Mouse (Mus musculus) kidney, embryonic 14.5 days (tissue): ENCODE measurements around the gene Elf5. TPM values are rescaled to one million over a fixed set of nuclear protein-coding genes. Genes with fewer than 3 reads are reported as not detected.
A peak's percentile ranks its signal among the peaks of the same experiment; 100 is the strongest.

ENCODE experiments used
- ATAC-seq: fragments of 200-750 bp; cut with Nextera tagmentation; 2 replicates; pipeline ENCODE4 v1.8.0; 2017; ENCODE audit warnings: moderate number of reproducible peaks, mild to moderate bottlenecking, moderate TSS enrichment, moderate library complexity; ENCODE audit not compliant: low FRiP score, low TSS enrichment
- H3K27ac ChIP-seq: fragments of 300-500 bp; sonication (generic); 2 replicates; pipeline ENCODE4 v1.5.1; 2014; ENCODE audit warnings: low read depth, mild to moderate bottlenecking, low read length, moderate library complexity, mixed read lengths
- H3K27me3 ChIP-seq: fragments of 300-500 bp; sonication (generic); 2 replicates; pipeline ENCODE4 v1.6.1; 2014; ENCODE audit warnings: mild to moderate bottlenecking, low read length; ENCODE audit not compliant: control insufficient read depth, insufficient read depth
- H3K36me3 ChIP-seq: fragments of 300-500 bp; sonication (generic); 2 replicates; pipeline ENCODE4 v1.6.1; 2014; ENCODE audit warnings: low read length, mixed read lengths; ENCODE audit not compliant: control insufficient read depth, insufficient read depth
- H3K4me1 ChIP-seq: fragments of 300-500 bp; sonication (generic); 2 replicates; pipeline ENCODE4 v1.6.1; 2014; ENCODE audit warnings: low read length, mixed read lengths; ENCODE audit not compliant: control insufficient read depth, insufficient read depth
- H3K4me2 ChIP-seq: fragments of 300-500 bp; sonication (generic); replicated peaks from 2 replicates; pipeline ENCODE4 v1.6.1; 2014; ENCODE audit warnings: low read depth, mild to moderate bottlenecking, low read length
- H3K4me3 ChIP-seq: fragments of 300-500 bp; sonication (generic); 2 replicates; pipeline ENCODE4 v1.5.1; 2014; ENCODE audit warnings: mild to moderate bottlenecking, low read length
- H3K9ac ChIP-seq: fragments of 300-500 bp; sonication (generic); 2 replicates; pipeline ENCODE4 v1.6.1; 2014; ENCODE audit warnings: low read depth, mild to moderate bottlenecking, low read length, moderate library complexity
- H3K9me3 ChIP-seq: fragments of 300-500 bp; sonication (generic); 2 replicates; pipeline ENCODE4 v1.6.1; 2016; ENCODE audit warnings: low read length; ENCODE audit not compliant: control insufficient read depth
- WGBS: fragments of 180-500 bp; shearing (Covaris S2); extraction: QIAGEN DNeasy Blood & Tissue Kit; methylation state at CpG from one replicate; pipeline ENCODE4 v1.1.7; 2014; 5-methylcytosine and 5-hydroxymethylcytosine counted together
- polyA plus RNA-seq: library from polyadenylated mRNA; unstranded; fragments of >200 nt; fragmentation: Nextera tagmentation; extraction: Ambion mirVana; gene quantifications from 2 replicates; pipeline ENCODE4 v1.2.1, GENCODE M21; 2014

The Elf5 gene
- polyA plus RNA-seq, 1 experiment from 2014 or later: 2.9 TPM

DNA sequence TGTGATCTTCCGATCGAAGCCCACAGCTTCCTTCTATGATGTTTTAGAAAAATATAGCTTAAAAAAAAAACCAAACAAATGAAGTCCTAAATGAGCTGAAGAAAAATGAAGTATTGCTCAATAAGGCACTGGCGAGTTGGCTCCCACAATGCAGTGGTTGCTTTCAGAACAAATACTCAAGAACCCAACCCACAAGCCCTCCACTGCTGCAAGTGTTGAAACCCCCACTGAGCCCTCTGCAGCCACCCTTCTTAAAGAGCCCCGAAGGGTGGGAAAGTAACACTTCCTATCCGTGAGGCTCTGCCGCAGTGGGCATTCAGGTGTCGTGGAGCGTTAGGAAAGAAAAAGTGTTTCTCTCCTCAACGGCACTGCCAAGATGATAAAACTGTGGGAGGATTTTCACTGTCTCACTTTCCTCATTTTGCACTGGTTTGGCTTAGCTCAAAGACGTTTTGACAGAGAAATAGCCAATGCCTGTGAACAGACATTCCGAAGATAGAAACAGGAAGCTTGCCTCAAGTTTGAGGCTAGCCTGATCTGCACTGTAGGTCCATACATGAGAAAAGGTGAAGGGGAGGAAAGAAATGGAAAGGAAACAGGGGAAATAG, 14.1 kb downstream of the Elf5 start:
- no peak overlapping the region for H3K4me2 ChIP-seq
- H3K36me3 ChIP-seq: no peaks in the 10 kb centered on the region
- no peak for ATAC-seq
- WGBS: 64% methylated on average over 11 of the region's 11 CpGs
- H3K4me1 ChIP-seq: no peaks in the 10 kb centered on the region
- no peak overlapping the region for H3K9ac ChIP-seq
- H3K27me3 ChIP-seq: no peaks in the 10 kb centered on the region
- H3K9me3 ChIP-seq: no peaks in the 10 kb centered on the region
- no peak overlapping the region for H3K4me3 ChIP-seq
- H3K27ac ChIP-seq: no peak overlapping the region

DNA sequence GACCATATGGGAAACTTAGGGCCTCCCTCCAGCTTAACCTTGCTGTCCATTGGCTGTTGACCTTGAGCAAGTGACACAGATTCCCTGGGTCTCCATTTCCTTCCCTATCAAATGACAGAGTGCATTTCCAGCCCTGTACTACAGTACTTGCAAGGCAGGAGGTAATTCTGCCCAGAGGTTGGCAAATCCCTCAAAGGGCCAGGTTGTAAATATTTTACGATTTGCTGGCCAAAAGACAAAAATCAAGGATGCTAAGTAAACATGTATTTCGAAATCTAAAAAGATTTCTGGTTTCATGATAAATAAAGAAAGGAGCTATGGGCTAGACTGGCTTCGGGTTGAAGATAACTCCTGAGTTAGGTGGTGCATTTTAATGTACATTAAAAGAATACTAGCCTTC, 16.9 kb downstream of the Elf5 start:
- Histone ChIP-seq H3K4me2 (no peak overlapping the region), H3K27me3 (no peaks in the 10 kb centered on the region), H3K4me3 (no peak overlapping the region), H3K36me3 (no peaks in the 10 kb centered on the region), H3K9me3 (no peaks in the 10 kb centered on the region), H3K4me1 (no peaks in the 10 kb centered on the region), H3K27ac (no peak overlapping the region), H3K9ac (no peak overlapping the region)
- WGBS: 71% methylated on average over 3 of the region's 3 CpGs
- ATAC-seq: no peak

DNA sequence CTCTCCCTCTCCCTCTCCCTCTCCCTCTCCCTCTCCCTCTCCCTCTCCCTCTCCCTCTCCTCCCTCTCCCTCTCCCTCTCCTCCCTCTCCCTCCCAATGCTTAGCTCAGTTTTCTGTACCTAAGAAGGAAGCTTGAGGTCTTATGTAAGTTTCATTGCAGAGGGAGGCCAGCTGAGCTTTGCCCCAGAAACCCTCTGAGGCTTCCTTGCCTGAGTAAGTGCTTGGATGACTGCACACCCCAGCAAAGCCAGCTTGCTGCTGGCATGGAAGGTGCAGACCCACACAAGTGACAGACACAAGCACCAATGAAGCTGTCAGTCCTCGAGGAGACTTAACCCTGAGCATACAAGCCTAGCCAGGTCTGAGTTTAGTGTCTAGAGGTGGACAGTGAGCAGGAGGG, 19.2 kb downstream of the Elf5 start:
- Histone ChIP-seq H3K27me3 (no peaks in the 10 kb centered on the region), H3K4me2 (no peak overlapping the region), H3K36me3 (no peaks in the 10 kb centered on the region), H3K27ac (no peak overlapping the region), H3K9me3 (no peaks in the 10 kb centered on the region), H3K4me1 (peaks cover 3% of the 10 kb centered on the region; the same call in 1 of the 2 replicates), H3K9ac (no peak overlapping the region), H3K4me3 (no peak overlapping the region)
- 26% methylated on average over 1 of the region's 1 CpGs for WGBS
- no peak for ATAC-seq

DNA sequence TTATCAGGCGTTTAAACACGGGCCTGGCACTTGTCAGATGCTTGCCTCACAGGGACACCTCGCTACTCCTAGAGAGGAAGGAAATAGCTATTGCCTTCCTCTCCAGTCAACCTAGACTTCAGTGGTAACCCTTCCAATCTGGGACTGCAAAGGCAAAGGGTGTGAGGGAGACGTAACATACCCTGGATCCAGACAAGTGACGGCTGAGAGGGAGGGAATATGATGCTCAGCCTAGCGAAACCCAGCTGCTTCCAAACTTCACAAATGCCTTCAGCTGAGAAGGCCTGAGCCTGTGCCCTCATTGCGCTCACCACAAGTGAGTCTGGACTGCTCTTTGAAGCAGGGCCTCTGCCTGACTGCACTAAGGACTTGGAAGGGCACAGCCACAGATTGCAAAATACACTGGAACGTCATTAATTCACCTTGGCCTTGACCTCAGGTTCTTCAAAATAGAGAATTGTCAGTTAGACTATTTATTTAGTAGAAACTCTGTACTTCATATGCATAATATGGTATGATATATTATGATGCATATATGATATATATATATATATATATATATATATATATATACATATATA, 21.3 kb downstream of the Elf5 start:
- Histone ChIP-seq H3K4me1 (peaks cover 20% of the 10 kb centered on the region; the same call in 1 of the 2 replicates), H3K36me3 (no peaks in the 10 kb centered on the region), H3K9ac (no peak overlapping the region), H3K9me3 (no peaks in the 10 kb centered on the region), H3K27ac (no peak overlapping the region), H3K4me3 (no peak overlapping the region), H3K27me3 (no peaks in the 10 kb centered on the region), H3K4me2 (no peak overlapping the region)
- no peak for ATAC-seq
- 44% methylated on average over 8 of the region's 8 CpGs for WGBS

DNA sequence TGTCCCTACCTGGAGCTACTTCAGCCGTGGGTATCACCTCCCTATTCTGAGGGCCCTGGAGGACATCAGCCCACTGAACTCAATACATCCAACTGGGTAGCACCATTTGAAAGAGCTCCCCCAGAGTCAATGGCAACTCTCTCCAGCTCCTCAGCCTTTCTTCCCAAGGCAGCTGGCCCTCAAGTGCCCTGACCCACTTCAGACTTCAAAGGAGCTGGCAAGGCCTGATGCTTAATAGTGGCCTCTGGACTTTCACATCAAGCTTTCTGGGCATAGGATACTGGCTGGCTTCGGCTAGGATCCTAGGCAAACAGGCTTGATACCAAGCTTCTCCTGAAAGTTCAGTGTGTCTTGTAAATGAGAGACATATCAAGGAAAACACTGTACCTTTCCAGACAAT, 23.6 kb downstream of the Elf5 start:
- Histone ChIP-seq H3K9me3 (no peaks in the 10 kb centered on the region), H3K27ac (no peak overlapping the region), H3K36me3 (no peaks in the 10 kb centered on the region), H3K4me3 (no peak overlapping the region), H3K4me2 (no peak overlapping the region), H3K27me3 (no peaks in the 10 kb centered on the region), H3K4me1 (peaks cover 20% of the 10 kb centered on the region; the same call in 1 of the 2 replicates), H3K9ac (no peak overlapping the region)
- no peak for ATAC-seq
- 71% methylated on average over 2 of the region's 2 CpGs for WGBS

DNA sequence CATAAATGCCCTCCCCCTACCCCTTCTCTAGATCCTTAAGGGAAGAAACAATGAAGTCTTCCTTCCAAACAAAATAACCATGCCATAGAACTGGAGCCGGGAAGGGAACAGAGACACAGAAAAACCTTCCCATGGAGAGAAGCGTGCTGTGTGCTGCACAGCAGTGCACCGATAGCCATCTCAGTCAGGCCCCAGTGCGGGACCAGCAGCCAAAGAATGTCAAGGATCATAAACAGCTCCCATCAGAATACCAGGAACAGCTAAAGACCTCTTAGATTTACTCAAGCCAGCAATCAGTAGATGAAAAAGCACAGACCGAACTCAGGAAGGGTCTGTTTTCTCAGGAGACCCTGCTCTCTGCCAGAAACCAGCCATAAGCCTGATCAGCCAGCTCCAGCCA, 25.0 kb downstream of the Elf5 start:
- H3K27ac ChIP-seq: peak overlapping the region; percentile 79
- no peaks in the 10 kb centered on the region for H3K36me3 ChIP-seq
- H3K4me3 ChIP-seq: no peak overlapping the region
- H3K9ac ChIP-seq: no peak overlapping the region
- WGBS: 16% methylated on average over 5 of the region's 5 CpGs
- no peaks in the 10 kb centered on the region for H3K27me3 ChIP-seq
- no peaks in the 10 kb centered on the region for H3K9me3 ChIP-seq
- ATAC-seq: peak; percentile 66
- no peak overlapping the region for H3K4me2 ChIP-seq
- peaks cover 20% of the 10 kb centered on the region; the same call in 1 of the 2 replicates for H3K4me1 ChIP-seq

DNA sequence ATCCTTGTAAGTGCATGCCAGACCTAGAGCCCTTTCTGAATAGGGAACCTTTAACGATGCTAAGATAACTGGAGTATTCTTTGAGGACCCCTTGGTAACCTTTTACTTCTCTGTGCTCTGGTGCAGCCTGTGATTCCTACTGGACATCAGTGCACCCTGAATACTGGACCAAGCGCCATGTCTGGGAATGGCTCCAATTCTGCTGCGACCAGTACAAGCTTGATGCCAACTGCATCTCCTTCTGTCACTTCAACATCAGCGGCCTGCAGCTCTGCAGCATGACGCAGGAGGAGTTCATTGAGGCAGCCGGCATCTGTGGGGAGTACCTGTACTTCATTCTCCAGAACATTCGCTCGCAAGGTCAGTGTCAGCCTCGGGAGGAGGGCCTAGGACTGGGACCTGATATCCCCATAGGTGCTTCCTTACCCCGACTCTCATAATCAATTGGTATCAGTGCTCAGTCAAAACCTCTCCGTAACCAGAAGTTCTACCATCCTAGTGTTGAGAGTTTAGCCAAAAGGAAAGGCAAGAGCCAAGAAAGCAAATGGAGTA, 27.7 kb downstream of the Elf5 start:
- no peak overlapping the region for H3K27ac ChIP-seq
- 93% methylated on average over 11 of the region's 11 CpGs for WGBS
- ATAC-seq: no peak

DNA sequence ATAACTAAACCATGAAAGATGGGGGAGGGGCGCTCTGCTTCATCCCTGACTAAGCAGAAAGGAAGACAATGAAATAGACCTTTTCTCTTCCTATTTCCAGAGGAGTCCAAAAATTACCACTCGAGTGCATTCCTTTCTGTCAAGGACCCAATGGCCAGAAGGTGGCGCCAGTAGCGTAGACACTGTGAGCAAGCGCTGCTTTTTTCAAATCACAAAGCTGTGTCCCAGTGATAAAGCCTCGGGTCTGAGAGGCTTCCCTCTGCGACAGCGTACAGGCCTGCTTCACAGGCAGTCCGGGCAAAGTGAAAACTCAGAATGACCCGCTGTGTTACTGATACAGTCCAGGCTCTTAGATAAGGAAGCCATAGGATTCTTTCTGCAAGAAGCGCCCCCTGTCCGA, 28.2 kb downstream of the Elf5 start:
- Histone ChIP-seq H3K36me3 (no peaks in the 10 kb centered on the region), H3K4me3 (peak overlapping the region; percentile 3; the same call in 1 of the 2 replicates), H3K9ac (0 out of 2 replicates have a peak overlapping the region, but pooled peaks have one; percentile 0), H3K4me1 (peaks cover 20% of the 10 kb centered on the region; the same call in 1 of the 2 replicates), H3K27me3 (no peaks in the 10 kb centered on the region), H3K9me3 (no peaks in the 10 kb centered on the region), H3K4me2 (peak overlapping the region; percentile 17), H3K27ac (no peak overlapping the region)
- WGBS: 3% methylated on average over 12 of the region's 12 CpGs
- ATAC-seq: no peak

More for the DNA sequence above, 27.7 kb downstream of the Elf5 start:
- peaks cover 20% of the 10 kb centered on the region; the same call in 1 of the 2 replicates for H3K4me1 ChIP-seq
- no peaks in the 10 kb centered on the region for H3K36me3 ChIP-seq
- H3K27me3 ChIP-seq: no peaks in the 10 kb centered on the region
- H3K9me3 ChIP-seq: no peaks in the 10 kb centered on the region
- no peak overlapping the region for H3K4me3 ChIP-seq
- no peak overlapping the region for H3K4me2 ChIP-seq
- no peak overlapping the region for H3K9ac ChIP-seq

DNA sequence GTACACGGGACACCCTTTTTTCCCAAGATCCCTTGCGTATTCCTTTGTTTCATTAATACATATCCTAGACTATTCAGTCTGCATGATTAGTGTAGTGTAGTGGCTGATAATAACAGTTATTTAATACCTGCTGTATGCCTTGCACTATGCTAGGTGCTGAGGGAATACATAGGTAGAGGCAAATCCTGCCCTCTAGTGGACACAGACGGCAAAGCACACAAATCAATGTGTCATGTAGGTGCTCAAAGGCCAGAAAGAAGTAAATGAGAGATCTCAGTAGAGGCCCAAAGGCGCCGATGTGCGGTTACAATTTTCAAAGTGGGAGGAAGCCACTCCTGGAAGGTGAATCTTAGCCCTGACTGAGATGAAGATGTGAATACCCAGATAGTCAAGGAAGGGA, 34.3 kb downstream of the Elf5 start:
- Histone ChIP-seq H3K27ac (no peak overlapping the region), H3K27me3 (no peaks in the 10 kb centered on the region), H3K9ac (no peak overlapping the region), H3K4me3 (no peak overlapping the region), H3K4me1 (no peaks in the 10 kb centered on the region; the same call in 1 of the 2 replicates), H3K9me3 (no peaks in the 10 kb centered on the region), H3K36me3 (no peaks in the 10 kb centered on the region), H3K4me2 (no peak overlapping the region)
- WGBS: 61% methylated on average over 6 of the region's 6 CpGs
- no peak; the same call in 1 of the 2 replicates for ATAC-seq
